14 mouse cellular contexts compared by ENCODE assay signal in the genomic region with DNA sequence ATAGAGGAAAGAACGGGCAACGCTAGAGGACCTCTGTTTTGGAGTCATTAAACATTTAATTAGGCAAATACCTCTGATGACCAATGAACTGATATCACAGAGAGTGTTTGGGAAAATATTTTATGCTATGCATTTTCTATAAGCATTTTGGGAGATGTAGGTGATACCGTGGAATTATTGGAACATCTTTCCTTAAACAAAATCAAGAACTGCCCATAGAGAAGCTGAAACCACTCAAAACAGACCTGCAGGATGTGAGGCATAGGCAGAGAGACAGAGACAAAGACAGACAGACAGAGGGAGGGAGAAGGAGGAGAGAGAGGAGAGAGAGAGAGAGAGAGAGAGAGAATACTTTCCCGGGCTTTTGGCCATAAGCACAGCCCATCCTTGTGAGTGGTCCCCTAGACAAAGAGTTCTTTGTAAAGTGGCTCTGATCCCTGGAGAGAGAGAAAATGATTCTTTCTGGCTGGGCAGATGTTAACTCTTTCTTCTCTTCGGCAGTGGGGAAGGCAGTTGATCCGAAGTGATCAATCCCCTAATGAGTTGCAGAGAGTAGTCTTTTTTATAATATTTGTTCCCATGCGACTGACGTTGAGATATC. TPM values are rescaled to one million over a fixed set of nuclear protein-coding genes. Genes with fewer than 3 reads are reported as not detected.
DNase-seq lines count a peak whose midpoint lies in the region; ATAC-seq lines count a peak whose summit lies in the region.
"Had no signal": no experiment of that assay in that cellular context is flagged by ENCODE, and none has a peak within 500 bp of the region (broad histone marks: within the 10 kb centered on the region; RNA-seq: fewer than 3 reads in every experiment).

No protein-coding gene starts in this region.

- no peak for DNase-seq in midbrain, embryonic 10.5 days (ENCODE audit: low spot score)
- peak; percentile 11 for DNase-seq in embryo, embryonic 9.5 days (ENCODE audit: extremely low spot score)
- peak; percentile 81 for DNase-seq in retina, postnatal 1 day
- DNase-seq in layer of hippocampus, adult 9-10 months (ENCODE audit: low spot score) = no peak
- DNase-seq in lung, postnatal 10 days = no peak
- DNase-seq: cerebellum, adult 11-12 months; gastrocnemius, postnatal 36 days; kidney, adult 8-10 months; lung, embryonic 14.5 days had no signal

- no peak for ATAC-seq in midbrain, embryonic 15.5 days (replicated peaks)
- peak; percentile 73 for ATAC-seq in hindbrain, embryonic 15.5 days (ENCODE audit: low FRiP score, low read depth)

- H3K9ac ChIP-seq in midbrain, embryonic 15.5 days = no peak overlapping the region
- H3K9ac ChIP-seq in hindbrain, embryonic 15.5 days = no peak overlapping the region
- H3K9ac ChIP-seq: heart, embryonic 13.5 days; limb, embryonic 15.5 days; lung, embryonic 14.5 days had no signal

- H3K27ac ChIP-seq in midbrain, embryonic 10.5 days (replicated peaks) = peak overlapping the region; percentile 76
- H3K27ac ChIP-seq in midbrain, embryonic 15.5 days = no peak overlapping the region
- H3K27ac ChIP-seq in hindbrain, embryonic 15.5 days (replicated peaks) = 0 out of 2 replicates have a peak overlapping the region, but pooled peaks have one; percentile 15
- H3K27ac ChIP-seq: heart, embryonic 13.5 days; limb, embryonic 15.5 days had no signal

- H3K36me3 ChIP-seq in midbrain, embryonic 10.5 days = no peaks in the 10 kb centered on the region
- no peaks in the 10 kb centered on the region for H3K36me3 ChIP-seq in midbrain, embryonic 15.5 days (replicated peaks)
- no peaks in the 10 kb centered on the region for H3K36me3 ChIP-seq in hindbrain, embryonic 15.5 days
- H3K36me3 ChIP-seq: G1E; heart, embryonic 13.5 days; limb, embryonic 15.5 days had no signal

- H3K9me3 ChIP-seq in midbrain, embryonic 10.5 days (replicated peaks) = peaks cover 7% of the 10 kb centered on the region; the same call in 1 of the 2 replicates
- H3K9me3 ChIP-seq in midbrain, embryonic 15.5 days = no peaks in the 10 kb centered on the region
- no peaks in the 10 kb centered on the region for H3K9me3 ChIP-seq in hindbrain, embryonic 15.5 days
- H3K9me3 ChIP-seq: heart, embryonic 13.5 days; limb, embryonic 15.5 days had no signal

- no peaks in the 10 kb centered on the region for H3K27me3 ChIP-seq in midbrain, embryonic 10.5 days (ENCODE audit: low read depth, poor library complexity, severe bottlenecking)
- H3K27me3 ChIP-seq in midbrain, embryonic 15.5 days (replicated peaks) = no peaks in the 10 kb centered on the region
- no peaks in the 10 kb centered on the region for H3K27me3 ChIP-seq in hindbrain, embryonic 15.5 days
- H3K27me3 ChIP-seq: heart, embryonic 13.5 days; limb, embryonic 15.5 days had no signal

- H3K4me1 ChIP-seq in midbrain, embryonic 10.5 days = peaks cover 19% of the 10 kb centered on the region
- H3K4me1 ChIP-seq in midbrain, embryonic 15.5 days = no peaks in the 10 kb centered on the region
- no peaks in the 10 kb centered on the region for H3K4me1 ChIP-seq in hindbrain, embryonic 15.5 days (replicated peaks)
- H3K4me1 ChIP-seq: heart, embryonic 13.5 days; limb, embryonic 15.5 days had no signal

- no peak overlapping the region for H3K4me2 ChIP-seq in midbrain, embryonic 15.5 days
- H3K4me2 ChIP-seq in hindbrain, embryonic 15.5 days = no peak overlapping the region
- H3K4me2 ChIP-seq: heart, embryonic 13.5 days; limb, embryonic 15.5 days; lung, embryonic 14.5 days had no signal

- H3K4me3 ChIP-seq in midbrain, embryonic 10.5 days = no peak overlapping the region
- no peak overlapping the region for H3K4me3 ChIP-seq in midbrain, embryonic 15.5 days
- no peak overlapping the region for H3K4me3 ChIP-seq in hindbrain, embryonic 15.5 days
- H3K4me3 ChIP-seq: heart, embryonic 13.5 days; limb, embryonic 15.5 days had no signal

- 52% methylated on average over 8 of the region's 8 CpGs for WGBS in midbrain, embryonic 10.5 days
- WGBS in midbrain, embryonic 15.5 days = 44% methylated on average over 8 of the region's 8 CpGs
- 41% methylated on average over 8 of the region's 8 CpGs for WGBS in hindbrain, embryonic 15.5 days

RNA-seq across cellular contexts. Expression of gene Kcnj2, which starts 43.2 kb away (rescaled TPM):
- polyA plus RNA-seq in midbrain, embryonic 10.5 days (2016; fragmentation: Nextera tagmentation; extraction: Ambion mirVana) = 0.65 and 0.94 TPM in 2 replicates
- 1.2 and 1.6 TPM in 2 replicates for polyA plus RNA-seq in midbrain, embryonic 15.5 days (2015; fragmentation: Nextera tagmentation; extraction: Ambion mirVana)
- 0.98 and 1.3 TPM in 2 replicates for polyA plus RNA-seq in hindbrain, embryonic 15.5 days (2015; fragmentation: Nextera tagmentation; extraction: Ambion mirVana)
- polyA plus RNA-seq: G1E had no signal

RNA-seq across cellular contexts. Expression of gene Kcnj16, which starts 54.9 kb away (rescaled TPM):
- polyA plus RNA-seq in midbrain, embryonic 10.5 days (2016; fragmentation: Nextera tagmentation; extraction: Ambion mirVana) = 0.06 TPM in 1 of 2 replicates, not detected in the other
- 0.75 and 0.96 TPM in 2 replicates for polyA plus RNA-seq in midbrain, embryonic 15.5 days (2015; fragmentation: Nextera tagmentation; extraction: Ambion mirVana)
- 1.8 and 3.1 TPM in 2 replicates for polyA plus RNA-seq in hindbrain, embryonic 15.5 days (2015; fragmentation: Nextera tagmentation; extraction: Ambion mirVana)
- polyA plus RNA-seq: G1E; heart, embryonic 13.5 days; limb, embryonic 15.5 days; lung, embryonic 14.5 days had no signal

Comparison
In these comparisons a context has a peak if more than half of its experiments do, and no peak if none do; other contexts are left out.
1. DNase-seq: peak in embryo, embryonic 9.5 days (single experiment) and retina, postnatal 1 day (single experiment); none in midbrain, embryonic 10.5 days (single experiment), layer of hippocampus, adult 9-10 months (single experiment) and lung, postnatal 10 days (single experiment).